Mouse (Mus musculus): ENCODE results near the gene Ccrl2. TPM values are rescaled to one million over a fixed set of nuclear protein-coding genes. Genes with fewer than 3 reads are reported as not detected.

Gene Ccrl2
- polyA plus RNA-seq, 1 experiment from 2014 or later: 0.68 TPM

DNA sequence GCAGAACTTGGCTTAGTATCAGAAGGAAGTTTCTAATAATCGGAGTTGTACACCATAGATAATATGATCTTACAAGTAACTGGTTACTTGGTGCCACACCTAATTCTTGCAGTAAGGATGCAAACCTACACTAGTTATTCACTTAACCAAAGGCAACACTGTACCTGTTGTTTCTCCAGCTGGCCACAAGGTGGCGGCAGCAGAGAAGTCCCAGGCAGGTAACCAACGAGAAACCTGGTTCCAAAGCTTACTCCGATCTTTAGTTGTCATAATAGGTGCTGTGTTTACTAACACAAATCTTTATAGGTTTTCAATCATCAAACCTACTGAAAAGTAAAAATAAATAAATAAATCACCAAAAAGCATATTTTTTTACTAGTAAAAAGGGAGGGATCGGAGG, 35.8 kb upstream of the Ccrl2 start:
- no peak for ATAC-seq (ENCODE audit: low FRiP score)
- DNase-seq (ENCODE audit: low spot score): peak; percentile 65
- Histone ChIP-seq H3K27me3 (ENCODE audit: control insufficient read depth, insufficient read depth, low read length) (no peaks in the 10 kb centered on the region; the same call in 1 of the 2 replicates), H3K4me1 (replicated peaks; ENCODE audit: control insufficient read depth, insufficient read depth, low read length) (0 out of 2 replicates have a peak, but pooled peaks cover 2% of the 10 kb centered on the region), H3K4me3 (ENCODE audit: low read depth, low read length) (no peak overlapping the region), H3K4me2 (replicated peaks; ENCODE audit: low read depth, low read length) (no peak overlapping the region), H3K36me3 (ENCODE audit: control insufficient read depth, insufficient read depth, low read length) (no peaks in the 10 kb centered on the region), H3K27ac (ENCODE audit: low read depth, low read length) (no peak overlapping the region), H3K9me3 (ENCODE audit: control insufficient read depth, low read length) (no peaks in the 10 kb centered on the region), H3K9ac (ENCODE audit: low read depth, low read length) (no peak overlapping the region)
- WGBS: 36% methylated on average over 5 of the region's 5 CpGs

- Histone ChIP-seq H3K4me1 (replicated peaks; ENCODE audit: control insufficient read depth, insufficient read depth, low read length) (0 out of 2 replicates have a peak, but pooled peaks cover 2% of the 10 kb centered on the region), H3K27me3 (ENCODE audit: control insufficient read depth, insufficient read depth, low read length) (no peaks in the 10 kb centered on the region; the same call in 1 of the 2 replicates), H3K9ac (ENCODE audit: low read depth, low read length) (no peak overlapping the region), H3K27ac (ENCODE audit: low read depth, low read length) (no peak overlapping the region), H3K4me2 (replicated peaks; ENCODE audit: low read depth, low read length) (no peak overlapping the region), H3K9me3 (ENCODE audit: control insufficient read depth, low read length) (no peaks in the 10 kb centered on the region), H3K4me3 (ENCODE audit: low read depth, low read length) (no peak overlapping the region), H3K36me3 (ENCODE audit: control insufficient read depth, insufficient read depth, low read length) (no peaks in the 10 kb centered on the region)
- ATAC-seq (ENCODE audit: low FRiP score) (no peak), DNase-seq (ENCODE audit: low spot score) (no peak)
- WGBS: 70% methylated on average over 9 of the region's 9 CpGs
These were observed 35.3 kb upstream of the Ccrl2 start for GRCm38 (mm10) chr9:111092657-111093056.

DNA sequence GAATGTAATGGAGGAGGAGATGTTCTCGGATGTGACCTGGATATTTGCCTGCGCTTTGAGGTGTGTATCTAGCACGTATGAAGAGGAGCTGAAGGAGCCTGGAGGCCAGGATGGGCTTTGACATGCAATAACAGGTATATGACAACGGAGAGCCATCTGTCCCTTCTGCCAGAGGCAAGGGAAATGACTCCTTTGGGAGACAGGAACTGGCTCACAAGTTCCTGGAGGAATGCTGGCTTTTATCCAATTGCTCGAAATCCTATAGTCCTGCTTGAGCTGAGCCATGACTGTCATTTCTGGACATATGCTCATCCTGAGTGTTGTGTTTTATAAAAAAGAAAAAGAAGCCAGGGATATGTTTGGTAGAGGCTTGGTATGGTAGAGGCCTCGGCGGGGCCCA, 31.6 kb upstream of the Ccrl2 start:
- H3K4me3 ChIP-seq (ENCODE audit: low read depth, low read length): no peak overlapping the region
- H3K36me3 ChIP-seq (ENCODE audit: control insufficient read depth, insufficient read depth, low read length): no peaks in the 10 kb centered on the region
- no peak for DNase-seq (ENCODE audit: low spot score)
- 37% methylated on average over 7 of the region's 7 CpGs for WGBS
- ATAC-seq (ENCODE audit: low FRiP score): no peak
- no peaks in the 10 kb centered on the region for H3K9me3 ChIP-seq (ENCODE audit: control insufficient read depth, low read length)
- H3K27me3 ChIP-seq (ENCODE audit: control insufficient read depth, insufficient read depth, low read length): no peaks in the 10 kb centered on the region; the same call in 1 of the 2 replicates
- no peak overlapping the region for H3K4me2 ChIP-seq (replicated peaks; ENCODE audit: low read depth, low read length)
- H3K27ac ChIP-seq (ENCODE audit: low read depth, low read length): no peak overlapping the region
- 0 out of 2 replicates have a peak, but pooled peaks cover 2% of the 10 kb centered on the region for H3K4me1 ChIP-seq (replicated peaks; ENCODE audit: control insufficient read depth, insufficient read depth, low read length)
- H3K9ac ChIP-seq (ENCODE audit: low read depth, low read length): no peak overlapping the region

DNA sequence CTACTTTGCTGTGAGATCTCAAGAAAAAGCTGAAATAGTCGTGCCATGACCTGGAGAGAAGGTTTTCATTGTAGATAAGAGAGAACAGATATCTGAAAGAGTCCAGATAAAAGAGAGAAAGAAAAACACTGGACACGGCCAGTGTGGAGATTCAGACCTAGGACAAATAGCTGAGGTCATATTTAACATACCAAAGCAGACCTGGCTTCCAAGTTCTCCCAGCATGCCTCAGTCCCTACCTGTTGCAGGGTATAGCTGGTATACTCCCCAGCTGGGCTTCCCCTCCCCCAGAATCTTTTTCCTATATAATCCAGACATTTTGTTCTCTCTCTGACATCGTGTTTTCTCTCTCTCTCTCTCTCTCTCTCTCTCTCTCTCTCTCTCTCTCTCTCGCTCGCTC, 30.6 kb upstream of the Ccrl2 start:
- Histone ChIP-seq H3K27ac (ENCODE audit: low read depth, low read length) (no peak overlapping the region), H3K4me1 (replicated peaks; ENCODE audit: control insufficient read depth, insufficient read depth, low read length) (0 out of 2 replicates have a peak, but pooled peaks cover 2% of the 10 kb centered on the region), H3K4me3 (ENCODE audit: low read depth, low read length) (no peak overlapping the region), H3K27me3 (ENCODE audit: control insufficient read depth, insufficient read depth, low read length) (no peaks in the 10 kb centered on the region; the same call in 1 of the 2 replicates), H3K9me3 (ENCODE audit: control insufficient read depth, low read length) (no peaks in the 10 kb centered on the region), H3K36me3 (ENCODE audit: control insufficient read depth, insufficient read depth, low read length) (no peaks in the 10 kb centered on the region), H3K9ac (ENCODE audit: low read depth, low read length) (no peak overlapping the region), H3K4me2 (replicated peaks; ENCODE audit: low read depth, low read length) (no peak overlapping the region)
- 5% methylated on average over 5 of the region's 5 CpGs for WGBS
- DNase-seq (ENCODE audit: low spot score) (no peak), ATAC-seq (ENCODE audit: low FRiP score) (no peak)

- 30% methylated on average over 3 of the region's 3 CpGs for WGBS
These were observed 29.8 kb upstream of the Ccrl2 start for GRCm38 (mm10) chr9:111086995-111087606.

DNA sequence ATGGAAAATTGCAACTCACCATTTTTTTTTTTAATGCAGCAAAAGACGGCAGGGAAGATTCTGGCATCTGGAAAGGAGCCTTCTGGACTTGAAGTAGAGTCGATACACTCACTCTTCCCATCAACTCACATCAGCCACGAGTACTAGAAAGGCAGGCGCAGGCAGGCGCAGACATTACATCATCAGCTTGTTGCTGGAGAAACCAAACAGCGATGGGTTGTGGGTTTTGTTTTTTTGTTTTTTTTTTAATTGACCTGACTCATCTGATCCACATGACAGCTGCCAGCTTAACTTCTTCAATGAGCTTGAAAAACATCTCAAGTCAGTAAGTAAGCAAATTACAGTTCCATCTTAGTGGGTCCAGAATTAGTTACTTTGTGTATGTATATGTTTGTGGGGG, 28.8 kb upstream of the Ccrl2 start:
- Histone ChIP-seq H3K9me3 (ENCODE audit: control insufficient read depth, low read length) (no peaks in the 10 kb centered on the region), H3K27me3 (ENCODE audit: control insufficient read depth, insufficient read depth, low read length) (no peaks in the 10 kb centered on the region; the same call in 1 of the 2 replicates), H3K9ac (ENCODE audit: low read depth, low read length) (no peak overlapping the region), H3K36me3 (ENCODE audit: control insufficient read depth, insufficient read depth, low read length) (no peaks in the 10 kb centered on the region), H3K4me1 (replicated peaks; ENCODE audit: control insufficient read depth, insufficient read depth, low read length) (0 out of 2 replicates have a peak, but pooled peaks cover 2% of the 10 kb centered on the region), H3K27ac (ENCODE audit: low read depth, low read length) (no peak overlapping the region), H3K4me3 (ENCODE audit: low read depth, low read length) (no peak overlapping the region), H3K4me2 (replicated peaks; ENCODE audit: low read depth, low read length) (no peak overlapping the region)
- no peak for ATAC-seq (ENCODE audit: low FRiP score)
- 76% methylated on average over 6 of the region's 6 CpGs for WGBS
- no peak for DNase-seq (ENCODE audit: low spot score)

More at GRCm38 (mm10) chr9:111086995-111087606, 29.8 kb upstream of the Ccrl2 start:
- ATAC-seq (ENCODE audit: low FRiP score): no peak
- Histone ChIP-seq H3K4me3 (ENCODE audit: low read depth, low read length) (no peak overlapping the region), H3K27me3 (ENCODE audit: control insufficient read depth, insufficient read depth, low read length) (no peaks in the 10 kb centered on the region; the same call in 1 of the 2 replicates), H3K9me3 (ENCODE audit: control insufficient read depth, low read length) (no peaks in the 10 kb centered on the region), H3K4me1 (replicated peaks; ENCODE audit: control insufficient read depth, insufficient read depth, low read length) (0 out of 2 replicates have a peak, but pooled peaks cover 2% of the 10 kb centered on the region), H3K27ac (ENCODE audit: low read depth, low read length) (no peak overlapping the region), H3K36me3 (ENCODE audit: control insufficient read depth, insufficient read depth, low read length) (no peaks in the 10 kb centered on the region), H3K9ac (ENCODE audit: low read depth, low read length) (no peak overlapping the region), H3K4me2 (replicated peaks; ENCODE audit: low read depth, low read length) (no peak overlapping the region)
- DNase-seq (ENCODE audit: low spot score): no peak

GRCm38 (mm10) chr9:111085329-111085728, 28.0 kb upstream of the Ccrl2 start:
- H3K4me3 ChIP-seq (ENCODE audit: low read depth, low read length): no peak overlapping the region
- ATAC-seq (ENCODE audit: low FRiP score) (no peak), DNase-seq (ENCODE audit: low spot score) (no peak)
- no peak overlapping the region for H3K4me2 ChIP-seq (replicated peaks; ENCODE audit: low read depth, low read length)
- no peaks in the 10 kb centered on the region; the same call in 1 of the 2 replicates for H3K27me3 ChIP-seq (ENCODE audit: control insufficient read depth, insufficient read depth, low read length)
- 0 out of 2 replicates have a peak, but pooled peaks cover 2% of the 10 kb centered on the region for H3K4me1 ChIP-seq (replicated peaks; ENCODE audit: control insufficient read depth, insufficient read depth, low read length)
- H3K9ac ChIP-seq (ENCODE audit: low read depth, low read length): no peak overlapping the region
- no peaks in the 10 kb centered on the region for H3K9me3 ChIP-seq (ENCODE audit: control insufficient read depth, low read length)
- no peak overlapping the region for H3K27ac ChIP-seq (ENCODE audit: low read depth, low read length)
- 52% methylated on average over 4 of the region's 4 CpGs for WGBS
- H3K36me3 ChIP-seq (ENCODE audit: control insufficient read depth, insufficient read depth, low read length): no peaks in the 10 kb centered on the region

- H3K36me3 ChIP-seq (ENCODE audit: control insufficient read depth, insufficient read depth, low read length): no peaks in the 10 kb centered on the region
- ATAC-seq (ENCODE audit: low FRiP score) (no peak), DNase-seq (ENCODE audit: low spot score) (no peak)
- H3K4me1 ChIP-seq (replicated peaks; ENCODE audit: control insufficient read depth, insufficient read depth, low read length): no peaks in the 10 kb centered on the region
- H3K9me3 ChIP-seq (ENCODE audit: control insufficient read depth, low read length): no peaks in the 10 kb centered on the region
- H3K27me3 ChIP-seq (ENCODE audit: control insufficient read depth, insufficient read depth, low read length): no peaks in the 10 kb centered on the region
- H3K9ac ChIP-seq (ENCODE audit: low read depth, low read length): no peak overlapping the region
- no peak overlapping the region for H3K4me3 ChIP-seq (ENCODE audit: low read depth, low read length)
- H3K4me2 ChIP-seq (replicated peaks; ENCODE audit: low read depth, low read length): no peak overlapping the region
- 90% methylated on average over 5 of the region's 5 CpGs for WGBS
- no peak overlapping the region for H3K27ac ChIP-seq (ENCODE audit: low read depth, low read length)
These were observed 24.4 kb upstream of the Ccrl2 start for GRCm38 (mm10) chr9:111081765-111082164.

- H3K4me3 ChIP-seq (ENCODE audit: low read depth, low read length): no peak overlapping the region
- H3K36me3 ChIP-seq (ENCODE audit: control insufficient read depth, insufficient read depth, low read length): no peaks in the 10 kb centered on the region
- H3K9ac ChIP-seq (ENCODE audit: low read depth, low read length): no peak overlapping the region
- H3K4me1 ChIP-seq (replicated peaks; ENCODE audit: control insufficient read depth, insufficient read depth, low read length): no peaks in the 10 kb centered on the region
- H3K9me3 ChIP-seq (ENCODE audit: control insufficient read depth, low read length): no peaks in the 10 kb centered on the region
- WGBS: 94% methylated on average over 8 of the region's 8 CpGs
- DNase-seq (ENCODE audit: low spot score) (no peak), ATAC-seq (ENCODE audit: low FRiP score) (no peak)
- no peaks in the 10 kb centered on the region for H3K27me3 ChIP-seq (ENCODE audit: control insufficient read depth, insufficient read depth, low read length)
- no peak overlapping the region for H3K27ac ChIP-seq (ENCODE audit: low read depth, low read length)
- H3K4me2 ChIP-seq (replicated peaks; ENCODE audit: low read depth, low read length): no peak overlapping the region
These were observed 23.5 kb upstream of the Ccrl2 start for GRCm38 (mm10) chr9:111080801-111081200.

Measured in hindbrain, embryonic 11.5 days (tissue).